Mouse (Mus musculus) mature B cell (primary cell): ENCODE data around the gene Esp4.
"Not testable (repeated sequence)": the region's sequence is repeated elsewhere in the genome, so short reads cannot be mapped to it uniquely, and the experiment has no call there.

Experiments used
- in situ Hi-C: fragments of 300-500 bp; cut with MboI; formaldehyde crosslinking; loops from 2 replicates; pipeline ENCODE4 v1.14.3; 2019

Gene Esp4

GRCm38 (mm10) chr17:40598294-40598693 lies at the start of gene Esp4:
Esp4 (plus strand) TSS chr17:40598594.
- in situ Hi-C loops = no loop called here

DNA sequence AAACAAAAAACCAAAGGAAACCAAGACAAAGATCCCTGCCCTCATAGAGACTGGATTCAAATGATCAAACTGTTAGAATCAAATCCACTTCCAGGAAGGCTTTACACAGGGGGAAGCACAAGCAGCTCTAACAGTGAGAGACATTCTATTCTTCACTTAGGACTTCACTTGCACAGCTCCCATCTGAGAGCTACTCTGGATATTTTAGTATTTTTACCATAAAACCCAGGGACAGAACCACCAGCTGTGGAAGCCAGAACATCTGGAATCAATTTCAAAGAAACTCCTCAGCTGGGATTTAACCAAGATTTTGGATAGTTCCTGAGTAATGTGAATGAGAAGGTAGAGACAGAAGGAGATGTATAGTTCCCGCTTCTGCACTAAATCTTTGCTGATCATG lies 44.9 kb upstream of the Esp4 start:
- in situ Hi-C loops = no loop called here

DNA sequence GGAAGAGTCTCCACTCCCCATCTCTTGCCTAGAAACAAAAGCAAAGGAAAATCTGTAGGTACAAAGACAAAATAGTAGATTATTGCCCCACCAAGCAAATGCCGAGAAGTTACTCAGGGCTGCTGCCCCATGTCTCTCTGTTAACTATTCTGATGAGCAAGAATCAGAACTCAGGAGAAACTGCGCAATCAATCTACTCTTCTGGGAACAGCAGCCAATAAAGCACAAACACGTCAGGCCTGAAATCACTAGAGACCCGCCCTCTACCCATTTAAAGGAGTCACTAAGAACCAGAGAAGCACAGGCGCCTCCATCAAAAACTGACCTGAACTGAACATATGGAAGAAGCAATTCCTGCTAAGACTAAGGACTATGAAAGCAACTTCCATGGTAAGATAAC lies 37.2 kb upstream of the Esp4 start, which contains the start of gene Esp6:
Esp6 (plus strand) TSS at position 301 of the 400 bp plus-strand sequence.
- in situ Hi-C loops = no loop called here

DNA sequence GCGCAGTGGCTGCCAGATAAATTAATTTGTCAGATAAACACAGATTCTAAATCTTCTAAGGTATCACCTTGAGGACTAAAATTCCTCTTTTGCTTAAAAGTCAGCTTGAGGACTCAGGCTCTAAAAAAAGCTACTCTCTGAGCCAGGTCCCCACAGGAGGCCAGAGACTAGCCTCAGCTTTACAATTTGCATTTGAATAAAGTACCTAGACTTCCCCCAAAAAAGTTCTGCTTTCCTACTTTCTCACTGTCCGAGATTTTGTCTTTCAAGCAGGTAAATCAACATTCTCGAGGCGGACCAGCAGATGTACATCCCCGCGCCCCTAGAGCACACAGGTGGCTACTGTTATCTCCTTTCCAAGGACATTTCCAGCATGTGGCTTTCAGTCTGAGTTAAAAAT lies 14.5 kb upstream of the Esp4 start:
- in situ Hi-C loops = not testable (repeated sequence)

- in situ Hi-C loops = no loop called here
Observed at GRCm38 (mm10) chr17:40591297-40591696, 7.1 kb upstream of the Esp4 start.

- in situ Hi-C loops = not testable (repeated sequence)
Observed at GRCm38 (mm10) chr17:40631775-40632174, 33.4 kb downstream of the Esp4 start, which contains the start of gene Esp3. Esp3 (plus strand) TSS chr17:40632075.
